Mouse (Mus musculus): ENCODE results near the gene Olfr26. TPM values are rescaled to one million over a fixed set of nuclear protein-coding genes. Genes with fewer than 3 reads are reported as not detected.

Olfr26 gene
- not detected for polyA plus RNA-seq (2012; fragmentation: generic; extraction: Trizol)

GRCm38 (mm10) chr9:38854760-38855159, at the start of gene Olfr26:
TSS of gene Olfr26 (plus strand) at chr9:38855060.

GRCm38 (mm10) chr9:38814314-38814713, 40.5 kb upstream of the Olfr26 start, which contains the start of gene Olfr922:
TSS of gene Olfr922 (plus strand) at chr9:38814614.

GRCm38 (mm10) chr9:38826245-38826644, 28.6 kb upstream of the Olfr26 start, which contains the start of gene Olfr923:
TSS of gene Olfr923 (plus strand) at chr9:38826545.

GRCm38 (mm10) chr9:38844149-38844548, 10.7 kb upstream of the Olfr26 start, which contains the start of gene Olfr924:
TSS of gene Olfr924 (plus strand) at chr9:38844449.

GRCm38 (mm10) chr9:38876826-38877225, 22.0 kb downstream of the Olfr26 start, which contains the start of gene Olfr926:
TSS of gene Olfr926 (plus strand) at chr9:38877126.

Other genes with a start within 250 kb of the Olfr26 start
- not detected for gene Olfr914, start 250.0 kb upstream of the Olfr26 start, polyA plus RNA-seq (2012; fragmentation: generic; extraction: Trizol)
- gene Olfr916, start 195.2 kb upstream of the Olfr26 start, polyA plus RNA-seq (2012; fragmentation: generic; extraction: Trizol): not detected
- not detected for gene Olfr917, start 189.2 kb upstream of the Olfr26 start, polyA plus RNA-seq (2012; fragmentation: generic; extraction: Trizol)
- not detected for gene Olfr918, start 180.5 kb upstream of the Olfr26 start, polyA plus RNA-seq (2012; fragmentation: generic; extraction: Trizol)
- not detected for gene Olfr919, start 151.4 kb upstream of the Olfr26 start, polyA plus RNA-seq (2012; fragmentation: generic; extraction: Trizol)
- gene Vwa5a, start 136.8 kb upstream of the Olfr26 start, polyA plus RNA-seq (2012; fragmentation: generic; extraction: Trizol): 10 to 100 TPM in 1 of 2 experiments, 1 to 10 TPM in 1; 1.2 to 22.6 TPM
- under 1 TPM in 1 of 2 experiments, not detected in 1; 0.04 TPM for gene Olfr920, start 102.8 kb upstream of the Olfr26 start, polyA plus RNA-seq (2012; fragmentation: generic; extraction: Trizol)
- gene Olfr921, start 82.0 kb upstream of the Olfr26 start, polyA plus RNA-seq (2012; fragmentation: generic; extraction: Trizol): not detected
- gene Olfr922, start 40.4 kb upstream of the Olfr26 start, polyA plus RNA-seq (2012; fragmentation: generic; extraction: Trizol): not detected
- not detected for gene Olfr923, start 28.5 kb upstream of the Olfr26 start, polyA plus RNA-seq (2012; fragmentation: generic; extraction: Trizol)
- gene Olfr924, start 10.6 kb upstream of the Olfr26 start, polyA plus RNA-seq (2012; fragmentation: generic; extraction: Trizol): not detected
- gene Olfr926, start 22.1 kb downstream of the Olfr26 start, polyA plus RNA-seq (2012; fragmentation: generic; extraction: Trizol): not detected
- gene Olfr930, start 74.7 kb downstream of the Olfr26 start, polyA plus RNA-seq (2012; fragmentation: generic; extraction: Trizol): not detected
- gene Olfr933, start 117.3 kb downstream of the Olfr26 start, polyA plus RNA-seq (2012; fragmentation: generic; extraction: Trizol): not detected
- gene Olfr934, start 133.3 kb downstream of the Olfr26 start, polyA plus RNA-seq (2012; fragmentation: generic; extraction: Trizol): not detected
- not detected for gene Olfr935, start 144.6 kb downstream of the Olfr26 start, polyA plus RNA-seq (2012; fragmentation: generic; extraction: Trizol)
- not detected for gene Olfr146, start 168.3 kb downstream of the Olfr26 start, polyA plus RNA-seq (2012; fragmentation: generic; extraction: Trizol)
- not detected for gene Olfr937, start 209.9 kb downstream of the Olfr26 start, polyA plus RNA-seq (2012; fragmentation: generic; extraction: Trizol)
- not detected for gene Olfr938, start 223.8 kb downstream of the Olfr26 start, polyA plus RNA-seq (2012; fragmentation: generic; extraction: Trizol)